Mouse (Mus musculus) kidney, postnatal 25 days (tissue): ENCODE measurements around the gene Xndc1.
"Not testable (repeated sequence)": the region's sequence is repeated elsewhere in the genome, so short reads cannot be mapped to it uniquely, and the experiment has no call there.

ENCODE experiments used
- DNase-seq, 2 experiments: peaks; one replicate each; pipeline ENCODE4 v3.0.0; 2021; ENCODE audit warnings: mixed read lengths in 2 of 2

Gene Xndc1

GRCm38 (mm10) chr7:102065046-102065891, at the start of gene Xndc1, which contains the start of the genes Rnf121 and Xntrpc:
Gene Xndc1 (plus strand): TSS chr7:102065511.
Gene Rnf121 (minus strand): TSS chr7:102065469.
Gene Xntrpc (plus strand): TSS chr7:102065713.
- DNase-seq = peak; percentile 92 to 97

- no peak for DNase-seq
Observed at GRCm38 (mm10) chr7:102016936-102017335, 48.4 kb upstream of the Xndc1 start.

GRCm38 (mm10) chr7:102017452-102017851, 47.9 kb upstream of the Xndc1 start:
- DNase-seq = peak; percentile 31 to 65

- peak; percentile 54 to 69 for DNase-seq
Observed at GRCm38 (mm10) chr7:102018034-102018433, 47.3 kb upstream of the Xndc1 start.

- no peak for DNase-seq
Observed at GRCm38 (mm10) chr7:102018590-102018989, 46.7 kb upstream of the Xndc1 start, which contains the start of gene Il18bp. Gene Il18bp (minus strand): TSS chr7:102018690.

- DNase-seq = no peak
Observed at GRCm38 (mm10) chr7:102019362-102019761, 45.9 kb upstream of the Xndc1 start.

GRCm38 (mm10) chr7:102020934-102021333, 44.4 kb upstream of the Xndc1 start:
- DNase-seq = not testable (repeated sequence)

- no peak for DNase-seq
Observed at GRCm38 (mm10) chr7:102023821-102024220, 41.5 kb upstream of the Xndc1 start.

GRCm38 (mm10) chr7:102025187-102026119, 39.9 kb upstream of the Xndc1 start:
- no peak for DNase-seq

- DNase-seq = peak in 1 of 2 experiments; percentile 27
Observed at GRCm38 (mm10) chr7:102034904-102035303, 30.4 kb upstream of the Xndc1 start.

- DNase-seq = no peak
Observed at GRCm38 (mm10) chr7:102035534-102035933, 29.8 kb upstream of the Xndc1 start.

GRCm38 (mm10) chr7:102037318-102037717, 28.0 kb upstream of the Xndc1 start:
- no peak for DNase-seq

GRCm38 (mm10) chr7:102042314-102042713, 23.0 kb upstream of the Xndc1 start:
- DNase-seq = peak in 1 of 2 experiments; percentile 42

- not testable (repeated sequence) for DNase-seq
Observed at GRCm38 (mm10) chr7:102048524-102048923, 16.8 kb upstream of the Xndc1 start.

- DNase-seq = no peak
Observed at GRCm38 (mm10) chr7:102061353-102061752, 4.0 kb upstream of the Xndc1 start.

GRCm38 (mm10) chr7:102062203-102062602, 3.1 kb upstream of the Xndc1 start:
- no peak for DNase-seq

GRCm38 (mm10) chr7:102063891-102064290, 1.4 kb upstream of the Xndc1 start:
- no peak for DNase-seq

- no peak for DNase-seq
Observed at GRCm38 (mm10) chr7:102064655-102065045, 661 bp upstream of the Xndc1 start.

GRCm38 (mm10) chr7:102066363-102066762, 1.1 kb downstream of the Xndc1 start:
- DNase-seq = no peak

GRCm38 (mm10) chr7:102076714-102077296, 11.5 kb downstream of the Xndc1 start:
- no peak for DNase-seq

- DNase-seq = peak in 1 of 2 experiments; percentile 55
Observed at GRCm38 (mm10) chr7:102078517-102078916, 13.2 kb downstream of the Xndc1 start.

GRCm38 (mm10) chr7:102080311-102080710, 15.0 kb downstream of the Xndc1 start:
- no peak for DNase-seq

GRCm38 (mm10) chr7:102081784-102082183, 16.5 kb downstream of the Xndc1 start:
- DNase-seq = no peak
